Mouse (Mus musculus) heart, embryonic 14.5 days (tissue): ENCODE data around the gene Grip1. TPM values are rescaled to one million over a fixed set of nuclear protein-coding genes. Genes with fewer than 3 reads are reported as not detected.

Experiments
- ATAC-seq: fragments of 200-750 bp; cut with Nextera tagmentation; 2 replicates; pipeline ENCODE4 v1.8.0; 2017; ENCODE audit warnings: low read depth, moderate TSS enrichment; ENCODE audit not compliant: insufficient number of reproducible peaks, insufficient read depth, low FRiP score
- H3K27ac ChIP-seq, 2 experiments: fragments of 200-500 bp in 1 of 2; fragments of 300-500 bp in 1 of 2; sonication (generic) in 1 of 2; replicated peaks in 1 of 2; 2 replicates each; pipeline ENCODE4 v1.5.1; 2012 to 2014; ENCODE audit warnings: low read depth in 2 of 2, low read length in 2 of 2, control low read depth in 1 of 2, mild to moderate bottlenecking in 1 of 2, mixed read lengths in 1 of 2; ENCODE audit not compliant: control insufficient read depth in 1 of 2, insufficient read depth in 1 of 2
- H3K27me3 ChIP-seq: fragments of 300-500 bp; sonication (generic); 2 replicates; pipeline ENCODE4 v1.6.1; 2014; ENCODE audit warnings: mild to moderate bottlenecking, low read length, control low read depth; ENCODE audit not compliant: control insufficient read depth, insufficient read depth
- H3K36me3 ChIP-seq: fragments of 300-500 bp; sonication (generic); 2 replicates; pipeline ENCODE4 v1.6.1; 2014; ENCODE audit warnings: mild to moderate bottlenecking, control low read depth, low read length, mixed read lengths; ENCODE audit not compliant: control insufficient read depth, insufficient read depth
- H3K4me1 ChIP-seq, 2 experiments: fragments of 200-500 bp in 1 of 2; fragments of 300-500 bp in 1 of 2; sonication (generic) in 1 of 2; 2 replicates each; pipeline ENCODE4 v1.6.1; 2012 to 2014; ENCODE audit warnings: low read length in 2 of 2, control low read depth in 1 of 2, mixed read lengths in 1 of 2; ENCODE audit not compliant: control insufficient read depth in 2 of 2, insufficient read depth in 2 of 2
- H3K4me2 ChIP-seq: fragments of 300-500 bp; sonication (generic); 2 replicates; pipeline ENCODE4 v1.6.1; 2014; ENCODE audit warnings: mild to moderate bottlenecking, low read length
- H3K4me3 ChIP-seq, 2 experiments: fragments of 200-500 bp in 1 of 2; fragments of 300-500 bp in 1 of 2; sonication (generic) in 1 of 2; 2 replicates each; pipeline ENCODE4 v1.5.1; 2012 to 2014; ENCODE audit warnings: low read length in 2 of 2, mild to moderate bottlenecking in 2 of 2, control low read depth in 1 of 2, low read depth in 1 of 2, moderate library complexity in 1 of 2; ENCODE audit not compliant: control insufficient read depth in 1 of 2, insufficient read depth in 1 of 2
- H3K9ac ChIP-seq: fragments of 300-500 bp; sonication (generic); 2 replicates; pipeline ENCODE4 v1.6.1; 2014; ENCODE audit warnings: mild to moderate bottlenecking, low read length
- H3K9me3 ChIP-seq: fragments of 300-500 bp; sonication (generic); 2 replicates; pipeline ENCODE4 v1.6.1; 2016; ENCODE audit warnings: low read length, control low read depth; ENCODE audit not compliant: control insufficient read depth
- WGBS: fragments of 180-500 bp; shearing (Covaris S2); extraction: QIAGEN DNeasy Blood & Tissue Kit; methylation state at CpG from one replicate; pipeline ENCODE4 v1.1.7; 2014; 5-methylcytosine and 5-hydroxymethylcytosine counted together
- polyA plus RNA-seq: library from polyadenylated mRNA; unstranded; fragments of >200 nt; fragmentation: Nextera tagmentation; extraction: Ambion mirVana; gene quantifications from 2 replicates; pipeline ENCODE4 v1.2.1, GENCODE M21; 2014

The Grip1 gene
- polyA plus RNA-seq, 1 experiment from 2014 or later, result 2.9 TPM

DNA sequence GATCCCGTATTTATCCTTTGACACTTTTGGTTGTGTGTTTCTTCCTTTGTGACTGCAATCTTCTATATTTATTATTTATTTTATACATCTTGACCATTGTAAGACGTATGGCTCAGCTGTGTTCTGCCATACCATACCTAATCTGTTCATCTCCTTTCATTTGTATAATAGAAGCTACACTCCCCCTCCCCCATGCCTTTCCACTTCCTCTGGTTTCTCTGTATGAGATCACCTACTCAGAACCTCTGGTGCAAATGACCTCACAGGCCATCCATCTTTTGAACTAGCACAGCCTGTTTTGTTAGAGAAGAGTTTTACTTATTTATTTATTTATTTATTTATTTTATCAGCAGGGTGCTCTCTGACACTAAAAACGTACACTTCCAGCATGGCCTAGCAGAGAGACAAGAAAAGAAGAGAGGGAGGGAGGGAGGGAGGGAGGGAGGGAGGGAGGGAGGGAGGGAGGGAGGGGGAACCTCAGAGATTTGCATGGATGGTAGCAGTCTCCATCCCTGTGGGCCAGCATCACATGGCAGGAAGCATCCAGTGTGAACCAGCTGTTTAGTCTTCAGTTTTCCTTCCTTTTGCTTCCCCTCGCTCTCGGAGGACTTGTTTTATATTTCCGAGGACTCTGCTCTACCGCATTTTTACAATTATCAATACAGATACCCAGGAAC, 207.2 kb downstream of the Grip1 start:
- Histone ChIP-seq H3K4me3 (no peak overlapping the region), H3K4me2 (no peak overlapping the region), H3K9ac (no peak overlapping the region), H3K27ac (no peak overlapping the region), H3K9me3 (peaks cover 6% of the 10 kb centered on the region; the same call in 1 of the 2 replicates), H3K36me3 (no peaks in the 10 kb centered on the region), H3K4me1 (no peaks in the 10 kb centered on the region; a peak in 1 of 4 replicates), H3K27me3 (no peaks in the 10 kb centered on the region)
- no peak for ATAC-seq
- 61% methylated on average over 7 of the region's 7 CpGs for WGBS

DNA sequence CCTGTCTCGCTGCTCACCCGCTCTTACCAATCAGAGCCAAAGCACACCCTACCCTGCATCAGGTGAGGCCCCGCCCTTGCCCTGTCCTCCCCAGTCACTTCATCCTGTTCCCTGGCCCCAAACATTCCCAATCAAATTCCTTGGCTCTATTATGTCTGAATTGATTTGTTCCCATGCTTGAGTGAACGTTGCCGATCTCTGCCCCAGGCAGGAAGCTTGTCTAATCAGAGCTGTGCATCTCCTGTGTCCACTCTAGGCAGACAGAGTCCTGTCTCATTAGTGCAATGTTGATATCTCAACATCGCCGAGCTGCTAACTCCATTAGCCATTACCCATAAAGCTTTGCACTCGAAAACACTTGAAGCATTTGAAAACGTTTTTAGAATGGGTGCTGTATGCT, 210.0 kb downstream of the Grip1 start:
- no peak overlapping the region for H3K4me2 ChIP-seq
- H3K9ac ChIP-seq, result no peak overlapping the region
- H3K9me3 ChIP-seq, result no peaks in the 10 kb centered on the region
- H3K4me1 ChIP-seq, result no peaks in the 10 kb centered on the region; a peak in 1 of 4 replicates
- no peak for ATAC-seq
- WGBS, result 87% methylated on average over 9 of the region's 9 CpGs
- H3K4me3 ChIP-seq, result no peak overlapping the region
- no peak overlapping the region for H3K27ac ChIP-seq
- H3K36me3 ChIP-seq, result no peaks in the 10 kb centered on the region
- no peaks in the 10 kb centered on the region for H3K27me3 ChIP-seq

- H3K27ac ChIP-seq, result no peak overlapping the region
Observed at GRCm38 (mm10) chr10:119666386-119666785, 212.8 kb downstream of the Grip1 start.

DNA sequence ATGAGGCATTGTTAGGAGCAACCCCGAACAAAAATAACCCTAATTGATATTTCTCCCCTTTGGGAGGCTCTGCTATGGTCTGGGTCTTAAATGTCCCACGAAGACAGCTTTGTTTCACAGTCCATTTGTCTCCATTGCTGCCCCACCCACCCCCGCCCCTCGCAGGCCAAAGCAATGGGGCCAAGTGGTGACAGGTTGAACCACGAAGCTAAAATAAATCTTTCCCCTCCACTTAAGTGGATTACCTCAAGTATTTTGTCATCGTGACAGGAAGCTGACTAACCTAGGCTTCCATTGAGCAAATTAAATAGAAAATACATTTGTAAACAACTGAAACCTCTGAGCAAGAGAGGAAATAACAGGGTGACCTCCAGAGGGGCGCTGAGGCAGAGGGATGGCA, 216.8 kb downstream of the Grip1 start:
- Histone ChIP-seq H3K36me3 (no peaks in the 10 kb centered on the region), H3K27me3 (no peaks in the 10 kb centered on the region), H3K9me3 (no peaks in the 10 kb centered on the region), H3K9ac (no peak overlapping the region), H3K4me2 (no peak overlapping the region), H3K4me3 (no peak overlapping the region), H3K27ac (no peak overlapping the region), H3K4me1 (peaks cover 0 to 5% of the 10 kb centered on the region in 2 experiments; a peak in 2 of 4 replicates)
- no peak for ATAC-seq
- WGBS, result 36% methylated on average over 7 of the region's 7 CpGs

More at GRCm38 (mm10) chr10:119666386-119666785, 212.8 kb downstream of the Grip1 start:
- Histone ChIP-seq H3K36me3 (no peaks in the 10 kb centered on the region), H3K4me2 (no peak overlapping the region), H3K4me3 (no peak overlapping the region), H3K9ac (no peak overlapping the region), H3K4me1 (peaks cover 0 to 5% of the 10 kb centered on the region in 2 experiments; a peak in 2 of 4 replicates), H3K9me3 (no peaks in the 10 kb centered on the region), H3K27me3 (no peaks in the 10 kb centered on the region)
- 89% methylated on average over 11 of the region's 11 CpGs for WGBS
- no peak for ATAC-seq

DNA sequence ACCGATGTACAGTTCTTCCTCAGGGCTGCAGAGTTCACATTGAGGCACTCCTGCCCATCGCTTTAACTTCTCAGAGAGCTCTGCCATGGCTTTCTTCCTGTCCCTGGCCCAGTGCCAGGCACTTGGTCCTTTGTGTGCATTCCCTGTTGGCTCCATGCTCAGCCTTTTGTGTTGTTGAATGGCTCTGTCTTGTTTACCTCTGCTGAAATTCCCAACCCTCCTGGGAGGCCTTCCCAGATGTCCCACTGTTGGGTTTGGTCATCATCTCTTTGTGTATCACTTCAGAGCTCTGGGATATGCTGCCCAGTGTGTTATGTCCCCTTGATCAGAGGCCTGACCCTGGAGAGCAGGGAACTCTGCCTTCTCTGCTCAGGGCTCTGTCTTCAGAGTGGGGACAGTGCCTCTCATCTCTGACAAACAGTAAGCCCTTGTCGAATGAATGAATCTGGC, 230.8 kb downstream of the Grip1 start:
- H3K4me3 ChIP-seq, result no peak overlapping the region
- 58% methylated on average over 3 of the region's 3 CpGs for WGBS

DNA sequence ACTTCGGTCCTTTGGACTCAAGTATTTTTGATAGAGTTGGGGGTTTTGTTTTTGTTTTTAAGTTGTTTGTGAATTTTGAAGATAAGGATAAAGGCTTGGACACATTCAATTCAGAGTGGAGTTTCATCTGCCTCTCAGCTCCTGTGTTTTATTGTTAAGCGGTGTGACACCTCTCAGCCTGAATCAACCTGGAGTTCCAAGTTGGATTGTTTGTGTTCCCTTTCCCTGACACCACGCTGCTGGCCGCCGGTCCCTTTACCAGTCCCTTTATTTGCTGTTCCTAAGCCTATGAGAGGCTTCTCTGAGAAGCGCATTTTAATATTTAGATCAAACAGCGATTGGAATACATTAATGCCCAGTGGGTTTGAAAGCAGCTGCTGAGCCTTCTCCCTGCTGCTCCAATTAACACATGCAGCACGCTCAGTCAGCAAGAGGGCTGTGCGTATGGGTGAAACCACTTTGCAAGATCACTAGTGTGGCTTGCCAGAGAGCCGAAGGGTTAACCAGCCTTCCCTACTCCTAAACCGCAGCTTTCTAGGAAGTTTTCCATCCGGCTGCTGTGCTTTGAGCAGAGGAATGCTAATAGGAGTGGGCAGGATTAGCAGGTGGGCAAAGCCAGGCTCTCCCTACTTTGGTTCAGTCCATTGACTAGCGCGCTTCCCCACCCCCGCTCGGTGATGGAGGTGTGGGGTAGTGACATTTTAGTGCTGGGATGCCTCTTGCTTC, 237.9 kb downstream of the Grip1 start:
- Histone ChIP-seq H3K27ac (no peak overlapping the region), H3K9me3 (no peaks in the 10 kb centered on the region), H3K9ac (peak overlapping the region; percentile 51), H3K27me3 (peaks cover 3% of the 10 kb centered on the region; the same call in 1 of the 2 replicates), H3K36me3 (no peaks in the 10 kb centered on the region), H3K4me3 (peak overlapping the region; percentile 41 to 52), H3K4me1 (peaks cover 0 to 10% of the 10 kb centered on the region in 2 experiments; a peak in 2 of 4 replicates), H3K4me2 (peak overlapping the region; percentile 78)
- no peak for ATAC-seq
- WGBS, result 4% methylated on average over 16 of the region's 16 CpGs

More for the DNA sequence above, 230.8 kb downstream of the Grip1 start:
- no peaks in the 10 kb centered on the region for H3K4me1 ChIP-seq
- ATAC-seq, result no peak
- no peaks in the 10 kb centered on the region for H3K9me3 ChIP-seq
- H3K27ac ChIP-seq, result no peak overlapping the region
- no peak overlapping the region for H3K4me2 ChIP-seq
- no peaks in the 10 kb centered on the region for H3K36me3 ChIP-seq
- H3K27me3 ChIP-seq, result no peaks in the 10 kb centered on the region
- H3K9ac ChIP-seq, result no peak overlapping the region

DNA sequence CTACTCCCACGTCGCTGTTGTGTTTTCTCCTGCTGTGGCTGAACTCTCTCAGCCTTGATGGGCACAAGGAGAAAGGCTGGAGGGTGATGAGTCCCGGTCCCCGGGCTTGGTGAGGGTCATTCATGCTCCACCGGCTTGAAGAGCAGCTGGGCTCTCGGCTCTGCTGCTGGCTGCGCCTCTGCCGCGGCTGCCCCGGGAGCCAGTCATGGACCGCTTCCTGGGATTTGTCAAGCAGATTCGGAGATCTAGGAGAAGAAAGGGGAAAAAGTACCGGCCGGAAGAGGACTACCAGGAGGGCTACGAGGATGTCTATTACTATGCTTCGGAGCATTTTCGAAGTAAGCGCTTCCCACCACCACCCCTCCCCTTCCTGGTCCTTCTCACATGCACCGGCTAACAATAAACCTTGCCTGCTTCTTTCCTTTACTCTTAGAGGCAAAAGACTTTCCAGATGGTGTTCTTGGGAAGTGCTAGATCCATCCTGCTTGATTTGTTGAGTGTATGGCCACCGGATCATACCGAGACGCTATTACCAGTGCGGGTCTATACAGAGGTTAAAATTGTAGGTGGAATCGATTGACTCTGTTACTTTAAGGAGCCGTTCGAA, 238.8 kb downstream of the Grip1 start:
- no peak for ATAC-seq
- Histone ChIP-seq H3K27ac (no peak overlapping the region), H3K4me3 (peak overlapping the region; percentile 41 to 52), H3K4me1 (peaks cover 0 to 10% of the 10 kb centered on the region in 2 experiments; a peak in 2 of 4 replicates), H3K4me2 (peak overlapping the region; percentile 78), H3K27me3 (peaks cover 3% of the 10 kb centered on the region; the same call in 1 of the 2 replicates), H3K9me3 (no peaks in the 10 kb centered on the region), H3K9ac (peak overlapping the region; percentile 35; the same call in 1 of the 2 replicates), H3K36me3 (no peaks in the 10 kb centered on the region)
- WGBS, result 3% methylated on average over 26 of the region's 26 CpGs
